Mouse (Mus musculus) E14TG2a.4 (cell line): ENCODE measurements around the gene 1500009C09Rik.

ENCODE experiments used
- CTCF ChIP-seq: conservative IDR thresholded peaks from 2 replicates; pipeline ENCODE4 v1.5.1; 2014; ENCODE audit warnings: low read length
- NANOG ChIP-seq: IDR thresholded peaks from 2 replicates; pipeline ENCODE4 v1.6.1; 2014; ENCODE audit warnings: borderline replicate concordance, low read length, mixed read lengths
- POU5F1 ChIP-seq: IDR thresholded peaks from 2 replicates; pipeline ENCODE4 v1.6.1; 2014; ENCODE audit warnings: low read length, borderline replicate concordance

GRCm38 (mm10) chr15:82217039-82217438, 35.2 kb upstream of the 1500009C09Rik start:
- TF ChIP-seq CTCF = no peak
- TF ChIP-seq POU5F1 = no peak
- TF ChIP-seq NANOG = no peak
